Mouse (Mus musculus) kidney, embryonic 16.5 days (tissue): ENCODE data around the gene Mmgt2. TPM values are rescaled to one million over a fixed set of nuclear protein-coding genes. Genes with fewer than 3 reads are reported as not detected.

Experiments used
- ATAC-seq: fragments of 200-750 bp; cut with Nextera tagmentation; 2 replicates; pipeline ENCODE4 v1.8.0; 2017; ENCODE audit warnings: moderate TSS enrichment; ENCODE audit not compliant: low FRiP score, low TSS enrichment
- H3K27ac ChIP-seq: fragments of 300-500 bp; sonication (generic); 2 replicates; pipeline ENCODE4 v1.5.1; 2014; ENCODE audit warnings: low read length
- H3K27me3 ChIP-seq: fragments of 300-500 bp; sonication (generic); 2 replicates; pipeline ENCODE4 v1.6.1; 2014; ENCODE audit warnings: low read length, control low read depth, mixed read lengths; ENCODE audit not compliant: insufficient read depth
- H3K36me3 ChIP-seq: fragments of 300-500 bp; sonication (generic); 2 replicates; pipeline ENCODE4 v1.6.1; 2014; ENCODE audit warnings: low read length, control low read depth, mixed read lengths; ENCODE audit not compliant: insufficient read depth
- H3K4me1 ChIP-seq: fragments of 300-500 bp; sonication (generic); 2 replicates; pipeline ENCODE4 v1.6.1; 2014; ENCODE audit warnings: low read length, control low read depth, mixed read lengths; ENCODE audit not compliant: insufficient read depth
- H3K4me2 ChIP-seq: fragments of 300-500 bp; sonication (generic); replicated peaks from 2 replicates; pipeline ENCODE4 v1.6.1; 2014; ENCODE audit warnings: low read depth, low read length
- H3K4me3 ChIP-seq: fragments of 300-500 bp; sonication (generic); 2 replicates; pipeline ENCODE4 v1.5.1; 2014; ENCODE audit warnings: mild to moderate bottlenecking, low read length
- H3K9ac ChIP-seq: fragments of 300-500 bp; sonication (generic); replicated peaks from 2 replicates; pipeline ENCODE4 v1.6.1; 2014; ENCODE audit warnings: low read length
- H3K9me3 ChIP-seq: fragments of 300-500 bp; sonication (generic); 2 replicates; pipeline ENCODE4 v1.6.1; 2016; ENCODE audit warnings: low read length, control low read depth
- WGBS: fragments of 180-500 bp; shearing (Covaris S2); extraction: QIAGEN DNeasy Blood & Tissue Kit; methylation state at CpG from one replicate; pipeline ENCODE4 v1.1.7; 2014; 5-methylcytosine and 5-hydroxymethylcytosine counted together
- polyA plus RNA-seq: library from polyadenylated mRNA; unstranded; fragments of >200 nt; fragmentation: Nextera tagmentation; extraction: Ambion mirVana; gene quantifications from 2 replicates; pipeline ENCODE4 v1.2.1, GENCODE M21; 2015

Mmgt2 gene
- polyA plus RNA-seq, 1 experiment from 2014 or later = 66.2 TPM

GRCm38 (mm10) chr11:62606299-62607169, 41.9 kb upstream of the Mmgt2 start:
- Histone ChIP-seq H3K4me3 (no peak overlapping the region), H3K27ac (no peak overlapping the region), H3K4me1 (peaks cover 25% of the 10 kb centered on the region), H3K9me3 (no peaks in the 10 kb centered on the region), H3K9ac (no peak overlapping the region), H3K36me3 (peaks cover 59% of the 10 kb centered on the region), H3K27me3 (no peaks in the 10 kb centered on the region), H3K4me2 (no peak overlapping the region)
- no peak for ATAC-seq
- 53% methylated on average over 10 of the region's 10 CpGs for WGBS

- H3K36me3 ChIP-seq = peaks cover 59% of the 10 kb centered on the region
- H3K27ac ChIP-seq = no peak overlapping the region
- H3K4me2 ChIP-seq = no peak overlapping the region
- H3K4me1 ChIP-seq = peaks cover 21% of the 10 kb centered on the region
- no peak overlapping the region for H3K4me3 ChIP-seq
- WGBS = 68% methylated on average over 10 of the region's 10 CpGs
- no peak for ATAC-seq
- H3K27me3 ChIP-seq = no peaks in the 10 kb centered on the region
- H3K9ac ChIP-seq = no peak overlapping the region
- H3K9me3 ChIP-seq = no peaks in the 10 kb centered on the region
These were observed 41.1 kb upstream of the Mmgt2 start for GRCm38 (mm10) chr11:62607170-62607951.

GRCm38 (mm10) chr11:62607952-62608201, 40.6 kb upstream of the Mmgt2 start:
- 90% methylated on average over 1 of the region's 1 CpGs for WGBS
- Histone ChIP-seq H3K4me3 (no peak overlapping the region), H3K27ac (no peak overlapping the region), H3K4me1 (peaks cover 21% of the 10 kb centered on the region), H3K36me3 (peaks cover 59% of the 10 kb centered on the region), H3K9ac (no peak overlapping the region), H3K9me3 (no peaks in the 10 kb centered on the region), H3K4me2 (no peak overlapping the region), H3K27me3 (no peaks in the 10 kb centered on the region)
- no peak for ATAC-seq

- WGBS = 84% methylated on average over 10 of the region's 10 CpGs
- Histone ChIP-seq H3K4me3 (no peak overlapping the region), H3K9me3 (no peaks in the 10 kb centered on the region), H3K27ac (no peak overlapping the region), H3K9ac (no peak overlapping the region), H3K4me1 (peaks cover 23% of the 10 kb centered on the region), H3K27me3 (no peaks in the 10 kb centered on the region), H3K36me3 (peaks cover 56% of the 10 kb centered on the region), H3K4me2 (no peak overlapping the region)
- no peak for ATAC-seq
These were observed 39.4 kb upstream of the Mmgt2 start for GRCm38 (mm10) chr11:62608826-62609675.

GRCm38 (mm10) chr11:62610304-62610703, 38.2 kb upstream of the Mmgt2 start:
- Histone ChIP-seq H3K9me3 (no peaks in the 10 kb centered on the region), H3K4me2 (no peak overlapping the region), H3K4me3 (no peak overlapping the region), H3K4me1 (peaks cover 19% of the 10 kb centered on the region), H3K27me3 (no peaks in the 10 kb centered on the region), H3K9ac (no peak overlapping the region), H3K27ac (no peak overlapping the region), H3K36me3 (peaks cover 44% of the 10 kb centered on the region)
- no peak for ATAC-seq
- WGBS = 74% methylated on average over 6 of the region's 6 CpGs

GRCm38 (mm10) chr11:62612604-62613003, 35.9 kb upstream of the Mmgt2 start:
- no peak overlapping the region for H3K9ac ChIP-seq
- no peaks in the 10 kb centered on the region for H3K27me3 ChIP-seq
- no peak for ATAC-seq
- WGBS = 85% methylated on average over 10 of the region's 10 CpGs
- H3K4me1 ChIP-seq = peaks cover 12% of the 10 kb centered on the region
- peaks cover 30% of the 10 kb centered on the region for H3K36me3 ChIP-seq
- no peak overlapping the region for H3K4me3 ChIP-seq
- no peaks in the 10 kb centered on the region for H3K9me3 ChIP-seq
- H3K27ac ChIP-seq = no peak overlapping the region
- H3K4me2 ChIP-seq = no peak overlapping the region

GRCm38 (mm10) chr11:62613657-62614365, 34.7 kb upstream of the Mmgt2 start:
- 15% methylated on average over 19 of the region's 19 CpGs for WGBS

GRCm38 (mm10) chr11:62614876-62615410, 33.5 kb upstream of the Mmgt2 start:
- ATAC-seq = no peak
- H3K27ac ChIP-seq = peak overlapping the region; percentile 61; the same call in 1 of the 2 replicates
- H3K4me1 ChIP-seq = peaks cover 12% of the 10 kb centered on the region
- no peaks in the 10 kb centered on the region for H3K9me3 ChIP-seq
- peaks cover 20% of the 10 kb centered on the region for H3K36me3 ChIP-seq
- H3K4me2 ChIP-seq = no peak overlapping the region
- 79% methylated on average over 8 of the region's 8 CpGs for WGBS
- 0 out of 2 replicates have a peak overlapping the region, but pooled peaks have one; percentile 61 for H3K9ac ChIP-seq
- H3K27me3 ChIP-seq = no peaks in the 10 kb centered on the region
- no peak overlapping the region for H3K4me3 ChIP-seq

More at GRCm38 (mm10) chr11:62613657-62614365, 34.7 kb upstream of the Mmgt2 start:
- Histone ChIP-seq H3K27ac (peak overlapping the region; percentile 61), H3K4me1 (peaks cover 12% of the 10 kb centered on the region), H3K27me3 (no peaks in the 10 kb centered on the region), H3K9ac (peak overlapping the region; percentile 62), H3K9me3 (no peaks in the 10 kb centered on the region), H3K4me2 (peak overlapping the region; percentile 47), H3K4me3 (peak overlapping the region; percentile 24), H3K36me3 (peaks cover 21% of the 10 kb centered on the region)
- peak; percentile 95 for ATAC-seq

GRCm38 (mm10) chr11:62615456-62615855, 33.0 kb upstream of the Mmgt2 start:
- Histone ChIP-seq H3K4me2 (no peak overlapping the region), H3K27me3 (no peaks in the 10 kb centered on the region), H3K9me3 (no peaks in the 10 kb centered on the region), H3K4me3 (no peak overlapping the region), H3K36me3 (peaks cover 15% of the 10 kb centered on the region; the same call in 1 of the 2 replicates), H3K27ac (no peak overlapping the region), H3K4me1 (peaks cover 12% of the 10 kb centered on the region), H3K9ac (no peak overlapping the region)
- 87% methylated on average over 4 of the region's 4 CpGs for WGBS
- no peak for ATAC-seq
